Mouse (Mus musculus) left cerebral cortex, postnatal 10 days (tissue): ENCODE measurements at regions not wholly inside any gene's neighbourhood (a gene's known extent, or its start where the extent isn't known, plus 50 kb on each side); places are given as distances from the start of the nearest gene placed in this dataset.
A peak's percentile ranks its signal among the peaks of the same experiment; 100 is the strongest.

Source experiments
- DNase-seq, 2 experiments: peaks; one replicate each; pipeline ENCODE4 v3.0.0; 2021 to 2022; ENCODE audit warnings: low spot score in 2 of 2, mixed read lengths in 1 of 2; ENCODE audit errors: extremely low spot score in 1 of 2
- intact Hi-C: fragments of 180-260 bp; cut with DNase I; formaldehyde crosslinking; loops from one replicate; pipeline ENCODE4 v1.15.1; 2025

- DNase-seq: no peak
Measured at GRCm38 (mm10) chr17:47127571-47127970, 117.2 kb upstream of the Ubr2 start.

DNA sequence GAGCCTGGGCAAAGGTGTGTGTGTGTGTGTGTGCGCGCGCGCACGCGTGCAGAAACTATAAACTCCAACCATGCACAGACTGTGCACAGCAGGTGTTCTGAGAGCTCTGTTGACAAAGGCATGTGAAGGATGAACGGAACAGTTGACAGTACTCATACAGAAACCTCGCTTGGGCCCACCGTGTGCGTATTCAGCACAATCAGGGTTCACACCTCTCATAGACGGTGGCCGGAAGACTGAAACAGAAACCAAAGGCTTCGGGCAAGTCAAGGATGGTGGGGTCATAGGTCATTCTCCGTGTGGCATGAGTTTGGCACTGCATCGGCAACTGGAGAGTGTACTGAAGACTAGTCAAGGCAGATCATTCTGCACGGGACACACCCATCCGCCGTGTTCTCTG lies 113.2 kb upstream of the Ubr2 start:
- DNase-seq: no peak
- intact Hi-C loops: no loop called here

More at GRCm38 (mm10) chr17:47127571-47127970, 117.2 kb upstream of the Ubr2 start:
- intact Hi-C loops: no loop called here

GRCm38 (mm10) chr17:47122221-47122620 lies 111.9 kb upstream of the Ubr2 start:
- DNase-seq: no peak
- intact Hi-C loops: no loop called here

DNA sequence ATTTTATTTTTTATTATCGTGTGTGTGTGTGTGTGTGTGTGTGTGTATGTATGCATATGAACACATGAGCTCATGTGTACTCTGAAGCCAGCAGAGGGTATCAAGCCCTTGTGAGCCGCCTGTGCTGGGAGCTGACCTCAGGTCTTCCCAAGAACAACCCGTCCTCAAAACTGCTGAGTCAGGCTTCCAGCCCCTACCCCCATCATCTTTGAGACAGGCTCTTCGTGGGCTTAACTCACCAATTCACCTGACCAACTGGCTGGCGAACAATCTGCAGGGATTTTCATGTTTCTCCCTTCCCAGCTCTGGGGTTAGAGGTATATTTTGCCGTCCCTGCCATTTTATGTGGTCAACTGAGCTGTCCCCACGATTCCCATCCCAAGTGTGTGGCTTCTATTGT lies 107.7 kb upstream of the Ubr2 start:
- intact Hi-C loops: no loop called here
- no peak for DNase-seq

- DNase-seq: peak in 1 of 2 experiments; percentile 32
- intact Hi-C loops: no loop called here
Measured at GRCm38 (mm10) chr17:47115754-47116153, 105.4 kb upstream of the Ubr2 start.

- intact Hi-C loops: no loop called here
- DNase-seq: no peak
Measured at GRCm38 (mm10) chr17:47115141-47115540, 104.8 kb upstream of the Ubr2 start.

DNA sequence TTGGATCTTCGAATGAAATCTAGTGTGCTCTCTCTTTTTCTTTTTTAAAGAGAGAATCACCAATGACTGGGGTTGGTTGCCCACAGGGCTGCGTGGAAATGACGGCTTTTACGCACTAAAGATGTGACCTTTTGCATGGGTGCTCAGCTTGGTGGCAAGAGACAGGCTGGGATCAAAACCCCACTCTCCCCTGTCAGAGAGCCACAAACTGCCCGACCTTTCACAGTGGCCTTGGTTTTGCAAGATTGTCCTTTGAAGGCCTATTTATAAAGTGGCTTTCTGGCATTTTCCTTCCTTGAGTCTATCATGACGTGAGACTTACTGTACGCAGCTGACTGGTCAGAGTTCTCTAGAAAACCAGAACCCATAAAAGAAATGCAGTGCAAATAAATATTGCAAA lies 104.4 kb upstream of the Ubr2 start:
- intact Hi-C loops: no loop called here
- no peak for DNase-seq

DNA sequence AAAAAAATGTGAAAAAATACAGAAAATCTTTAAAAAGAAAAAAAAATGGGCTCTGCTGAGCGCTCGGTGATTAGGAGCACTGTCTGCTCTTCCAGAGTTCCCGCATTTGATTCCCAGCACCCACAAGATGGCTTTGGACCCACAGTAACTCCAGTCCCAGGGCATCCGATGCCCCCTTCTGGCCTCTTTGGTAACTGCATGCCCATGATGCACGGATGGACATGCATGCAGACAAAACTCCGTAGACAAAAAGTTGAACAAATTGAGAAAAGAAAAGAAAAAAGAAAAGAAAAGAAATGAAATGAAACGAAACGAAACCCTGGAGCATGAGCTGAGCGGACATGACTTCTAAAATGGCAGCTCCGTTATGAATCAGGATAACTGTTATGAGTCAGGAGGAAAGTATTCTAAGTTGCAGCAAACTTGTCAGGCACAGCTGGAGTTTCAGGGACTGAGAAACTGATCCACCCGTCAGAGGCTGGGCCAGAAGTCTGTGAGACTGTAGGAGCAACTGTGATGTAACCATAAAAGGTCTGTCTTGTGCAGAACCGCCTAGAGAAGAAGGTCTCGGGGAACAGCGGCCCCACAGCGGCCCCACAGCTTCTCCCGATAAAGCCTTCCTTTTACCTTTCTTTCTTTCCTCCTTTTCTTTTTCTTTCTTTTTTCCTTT lies 102.3 kb upstream of the Ubr2 start:
- intact Hi-C loops: no loop called here
- no peak for DNase-seq

- intact Hi-C loops: no loop called here
- no peak for DNase-seq
Measured at GRCm38 (mm10) chr17:47110836-47111235, 100.5 kb upstream of the Ubr2 start.

- DNase-seq: no peak
- intact Hi-C loops: no loop called here
Measured at GRCm38 (mm10) chr17:47104328-47104727, 94.0 kb upstream of the Ubr2 start.

DNA sequence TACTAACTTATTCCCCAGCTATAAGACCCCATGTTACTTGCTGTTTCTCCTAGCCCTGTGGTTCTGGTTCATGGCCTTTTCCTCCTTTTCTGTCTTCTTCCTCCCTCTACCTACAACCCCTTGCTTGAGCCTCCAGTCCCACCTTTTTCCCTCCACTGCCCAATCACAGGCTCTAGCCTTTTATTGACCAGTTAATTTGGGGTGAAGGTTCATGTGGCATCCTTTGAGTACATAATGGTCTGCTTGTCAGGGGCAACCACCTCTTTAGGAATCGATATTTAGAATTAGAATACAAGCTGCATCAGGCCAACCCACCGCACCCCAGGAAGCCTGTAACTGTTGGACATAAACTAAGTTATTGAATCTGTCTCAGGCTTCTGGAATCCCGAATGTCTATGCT lies 84.8 kb upstream of the Ubr2 start:
- DNase-seq: no peak
- intact Hi-C loops: no loop called here

DNA sequence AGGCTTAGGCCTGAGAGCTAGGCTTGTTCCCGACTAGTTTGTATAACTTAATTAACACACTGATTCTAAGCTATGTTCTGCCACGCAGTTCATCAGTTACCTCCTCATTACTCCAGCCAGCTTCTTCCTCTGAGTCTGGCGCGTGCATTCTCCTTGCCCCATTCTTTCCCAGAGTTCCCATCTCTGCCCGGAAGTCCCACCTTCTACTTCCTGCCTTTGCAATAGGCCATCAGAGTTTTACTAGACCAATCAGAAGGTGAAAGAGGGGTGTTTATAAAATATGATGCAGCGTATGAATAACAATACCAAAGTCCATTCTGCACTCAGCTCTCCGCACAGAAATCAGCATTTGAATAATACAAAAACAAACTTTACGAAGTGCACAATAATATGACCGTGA lies 81.7 kb upstream of the Ubr2 start:
- intact Hi-C loops: no loop called here
- DNase-seq: no peak

GRCm38 (mm10) chr17:47089769-47090168 lies 79.4 kb upstream of the Ubr2 start:
- intact Hi-C loops: no loop called here
- no peak for DNase-seq

DNA sequence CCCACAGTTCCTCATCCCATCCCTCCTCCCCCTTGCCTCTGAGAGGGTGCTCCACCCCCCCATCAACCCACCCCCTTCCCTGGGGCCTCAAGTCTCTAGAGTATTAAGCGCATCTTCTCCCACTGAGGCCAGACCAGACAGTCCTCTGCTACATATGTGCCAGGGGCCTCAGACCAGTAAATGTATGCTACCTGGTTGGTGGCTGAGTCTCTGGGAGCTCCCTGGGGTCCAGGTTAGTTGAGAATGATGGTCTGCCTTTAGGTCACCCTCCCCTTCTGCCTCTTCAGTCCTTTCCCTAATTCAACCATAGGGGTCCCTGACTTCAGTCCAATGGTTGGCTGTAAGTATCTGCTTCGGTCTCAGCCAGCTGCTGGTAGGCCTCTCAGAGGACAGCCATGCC lies 58.9 kb upstream of the Ubr2 start:
- intact Hi-C loops: no loop called here
- DNase-seq: no peak

- peak in 1 of 2 experiments; percentile 25 for DNase-seq
- intact Hi-C loops: no loop called here
Measured at GRCm38 (mm10) chr17:47065307-47065901, 55.0 kb upstream of the Ubr2 start.

- DNase-seq: no peak
- intact Hi-C loops: no loop called here
Measured at GRCm38 (mm10) chr17:47064592-47065306, 54.4 kb upstream of the Ubr2 start.

DNA sequence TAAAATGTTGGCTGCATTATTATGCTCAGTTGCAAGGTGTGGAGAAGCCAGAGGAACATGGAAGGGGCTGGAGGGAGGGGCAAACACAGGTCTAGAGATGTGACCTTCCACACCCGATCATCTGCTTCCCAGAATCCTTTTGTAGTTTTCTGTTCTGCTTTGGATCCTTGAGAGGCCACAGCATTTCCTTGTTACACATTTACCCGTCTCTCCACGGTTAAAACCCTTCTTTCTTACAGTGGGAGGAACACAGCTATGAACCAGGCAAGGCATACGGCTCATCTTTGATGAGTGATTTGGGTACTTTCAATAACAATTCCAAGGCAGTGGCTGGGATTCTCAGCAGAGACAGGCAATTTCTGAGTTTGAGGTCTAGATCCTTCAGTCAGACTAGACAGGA lies 53.6 kb upstream of the Ubr2 start:
- DNase-seq: no peak
- intact Hi-C loops: no loop called here

DNA sequence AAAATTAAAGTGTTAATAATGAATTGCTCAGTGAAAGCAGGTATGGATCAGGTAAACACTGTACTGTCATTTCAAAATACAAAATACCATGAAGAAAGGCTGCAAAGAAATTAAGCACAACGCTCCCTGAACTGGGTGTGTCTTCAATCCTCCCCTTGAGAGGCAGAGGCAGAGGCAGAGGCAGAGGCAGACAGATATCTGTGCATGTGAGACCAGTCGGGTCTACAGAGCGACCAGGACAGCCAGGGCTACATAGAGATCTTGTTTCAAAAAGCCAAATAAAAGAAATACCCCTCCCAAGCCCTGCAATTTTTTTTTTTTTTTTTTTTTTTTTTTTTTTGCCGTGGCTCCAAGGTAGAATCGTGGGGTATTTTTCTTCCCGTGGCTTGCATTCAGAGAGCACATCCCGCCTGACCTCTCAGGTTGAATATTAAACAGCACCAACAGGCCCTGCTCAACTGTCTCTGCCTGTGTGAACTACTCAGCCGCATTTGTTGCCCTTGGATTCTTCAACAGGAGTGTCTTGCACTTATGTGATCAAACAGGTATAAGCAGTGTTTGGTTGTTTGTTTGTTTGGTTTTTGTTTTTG lies 50.8 kb upstream of the Ubr2 start:
- intact Hi-C loops: no loop called here
- no peak for DNase-seq
